Mouse (Mus musculus) kidney, adult 2 months (tissue): ENCODE results near the gene Fbln7.

ENCODE experiments used
- CTCF ChIP-seq: fragments of 200-500 bp; conservative IDR thresholded peaks from 2 replicates; pipeline ENCODE4 v1.5.1; 2011; ENCODE audit warnings: low read depth, mild to moderate bottlenecking, control low read depth, low read length, moderate library complexity, mixed read lengths; ENCODE audit not compliant: insufficient read depth, insufficient read length
- POLR2A ChIP-seq: fragments of 200-500 bp; IDR thresholded peaks from one replicate; pipeline ENCODE4 v1.6.1; 2011; ENCODE audit warnings: low read depth, low read length, control low read depth

DNA sequence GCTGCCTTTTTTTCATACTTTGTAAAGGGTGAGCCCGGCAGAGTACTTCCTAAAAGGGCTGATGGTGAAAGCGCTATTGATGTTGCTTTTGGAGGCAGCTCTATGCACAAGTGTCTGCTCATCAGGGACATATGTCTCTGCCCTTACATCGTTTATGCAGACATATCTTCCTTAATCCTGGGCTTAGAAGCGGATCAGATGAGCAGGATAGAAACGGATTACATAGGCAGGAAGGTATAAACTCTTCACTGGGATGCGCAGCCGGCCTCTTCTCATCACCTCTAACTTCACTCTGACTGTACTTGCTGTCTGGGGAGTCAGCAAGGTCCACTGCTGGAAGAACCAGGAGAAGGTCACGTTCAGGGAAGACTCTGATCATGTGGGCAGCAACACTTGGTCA lies 25.2 kb upstream of the Fbln7 start:
- no peak for TF ChIP-seq POLR2A
- TF ChIP-seq CTCF, result no peak
